Mouse (Mus musculus) stomach, embryonic 15.5 days (tissue): ENCODE data around the gene Cacna1d. TPM values are rescaled to one million over a fixed set of nuclear protein-coding genes. Genes with fewer than 3 reads are reported as not detected.

Source experiments
- ATAC-seq: fragments of 200-750 bp; cut with Nextera tagmentation; 2 replicates; pipeline ENCODE4 v1.8.0; 2017; ENCODE audit warnings: low read depth, moderate number of reproducible peaks, moderate TSS enrichment; ENCODE audit not compliant: insufficient read depth, low FRiP score
- H3K27ac ChIP-seq: fragments of 300-500 bp; sonication (generic); 2 replicates; pipeline ENCODE4 v1.5.1; 2015; ENCODE audit warnings: mild to moderate bottlenecking, inconsistent platforms
- H3K27me3 ChIP-seq: fragments of 300-500 bp; sonication (generic); replicated peaks from 2 replicates; pipeline ENCODE4 v1.6.1; 2015; ENCODE audit warnings: inconsistent platforms
- H3K36me3 ChIP-seq: fragments of 300-500 bp; sonication (generic); 2 replicates; pipeline ENCODE4 v1.6.1; 2015; ENCODE audit warnings: inconsistent platforms
- H3K4me1 ChIP-seq: fragments of 300-500 bp; sonication (generic); 2 replicates; pipeline ENCODE4 v1.6.1; 2015; ENCODE audit warnings: inconsistent platforms
- H3K4me2 ChIP-seq: fragments of 300-500 bp; sonication (generic); 2 replicates; pipeline ENCODE4 v1.6.1; 2015; ENCODE audit warnings: mild to moderate bottlenecking, inconsistent platforms
- H3K4me3 ChIP-seq: fragments of 300-500 bp; sonication (generic); replicated peaks from 2 replicates; pipeline ENCODE4 v1.5.1; 2015; ENCODE audit warnings: inconsistent platforms
- H3K9ac ChIP-seq: fragments of 300-500 bp; sonication (generic); 2 replicates; pipeline ENCODE4 v1.6.1; 2015; ENCODE audit warnings: inconsistent platforms
- H3K9me3 ChIP-seq: fragments of 300-500 bp; sonication (generic); 2 replicates; pipeline ENCODE4 v1.6.1; 2016; ENCODE audit warnings: inconsistent platforms
- WGBS: fragments of 180-500 bp; shearing (Covaris S2); methylation state at CpG from one replicate; pipeline ENCODE4 v1.1.7; 2015; 5-methylcytosine and 5-hydroxymethylcytosine counted together
- polyA plus RNA-seq: library from polyadenylated mRNA; unstranded; fragments of >200 nt; fragmentation: Nextera tagmentation; extraction: Ambion mirVana; gene quantifications from 2 replicates; pipeline ENCODE4 v1.2.1, GENCODE M21; 2015

Cacna1d gene
- polyA plus RNA-seq, 1 experiment from 2014 or later = 6.1 TPM

DNA sequence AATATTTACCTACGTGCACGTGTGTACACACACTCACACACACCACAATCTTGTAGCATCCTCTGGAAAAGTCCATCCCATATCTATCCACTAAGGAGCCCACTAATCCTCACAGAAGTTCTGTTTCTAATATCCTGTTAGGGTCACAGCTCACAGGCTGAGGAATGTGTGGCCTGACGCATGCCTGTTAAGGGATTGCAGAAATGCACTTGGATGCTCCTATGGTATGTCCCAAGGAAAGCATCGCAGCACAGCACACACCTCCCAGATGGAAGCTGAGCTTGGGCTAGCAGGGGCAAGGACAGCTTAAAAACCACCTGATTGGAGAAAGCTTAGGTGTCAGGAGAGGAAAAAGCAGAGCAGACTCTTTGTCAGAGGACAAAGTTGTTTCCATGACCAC lies 271.4 kb downstream of the Cacna1d start:
- ATAC-seq = no peak
- H3K4me3 ChIP-seq = no peak overlapping the region
- H3K9me3 ChIP-seq = no peaks in the 10 kb centered on the region
- H3K27me3 ChIP-seq = no peaks in the 10 kb centered on the region
- 76% methylated on average over 4 of the region's 4 CpGs for WGBS
- H3K9ac ChIP-seq = no peak overlapping the region
- no peaks in the 10 kb centered on the region for H3K36me3 ChIP-seq
- H3K4me2 ChIP-seq = no peak overlapping the region
- no peak overlapping the region for H3K27ac ChIP-seq
- no peaks in the 10 kb centered on the region for H3K4me1 ChIP-seq

DNA sequence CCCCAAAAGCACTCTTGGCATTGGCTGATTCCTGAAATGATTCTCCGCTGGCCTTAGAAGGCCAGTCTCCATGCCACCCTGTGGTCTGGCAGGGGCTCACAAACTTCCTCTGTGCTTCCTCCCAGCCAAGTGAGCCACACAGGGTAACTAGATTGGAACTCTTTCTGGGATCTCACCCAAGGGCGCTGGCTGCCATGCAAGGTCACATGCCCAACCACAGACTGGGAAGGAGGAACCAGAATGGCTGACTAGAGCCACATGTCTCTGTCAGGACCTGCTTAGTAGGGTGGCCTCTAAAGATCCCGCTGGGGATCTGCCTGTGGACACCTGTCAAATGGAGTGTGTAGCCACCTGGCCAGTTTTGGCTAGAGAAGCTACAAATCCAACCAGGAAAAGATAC lies 273.1 kb downstream of the Cacna1d start:
- 87% methylated on average over 3 of the region's 3 CpGs for whole genome bisulfite sequencing
- no peak for ATAC-seq

DNA sequence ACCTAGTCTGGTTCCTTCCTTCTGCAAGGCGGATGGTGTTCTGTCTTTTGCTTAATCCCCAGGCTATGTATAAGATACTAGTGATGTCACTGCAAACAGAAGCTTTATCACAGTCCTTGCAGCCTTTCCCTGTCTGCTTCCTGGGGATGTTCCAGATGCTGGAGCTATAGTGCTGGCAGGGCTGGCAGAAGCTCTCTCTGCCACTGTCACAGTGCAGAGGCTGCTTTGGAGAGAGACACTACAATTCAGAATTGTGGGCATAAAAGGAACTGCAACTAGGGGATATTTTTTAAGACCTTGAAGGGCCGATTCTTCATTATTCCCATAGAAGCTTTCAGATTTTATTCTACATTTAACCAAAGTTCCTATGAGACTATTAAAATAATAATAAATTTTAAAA lies 274.1 kb downstream of the Cacna1d start:
- no peak overlapping the region for H3K4me2 ChIP-seq
- 84% methylated on average over 2 of the region's 2 CpGs for WGBS
- no peaks in the 10 kb centered on the region for H3K36me3 ChIP-seq
- H3K9ac ChIP-seq = no peak overlapping the region
- no peaks in the 10 kb centered on the region for H3K4me1 ChIP-seq
- H3K4me3 ChIP-seq = no peak overlapping the region
- no peaks in the 10 kb centered on the region for H3K27me3 ChIP-seq
- ATAC-seq = no peak
- no peak overlapping the region for H3K27ac ChIP-seq
- H3K9me3 ChIP-seq = no peaks in the 10 kb centered on the region

More for the DNA sequence above, 273.1 kb downstream of the Cacna1d start:
- Histone ChIP-seq H3K36me3 (no peaks in the 10 kb centered on the region), H3K27me3 (no peaks in the 10 kb centered on the region), H3K9ac (no peak overlapping the region), H3K4me2 (no peak overlapping the region), H3K4me3 (no peak overlapping the region), H3K4me1 (no peaks in the 10 kb centered on the region), H3K27ac (no peak overlapping the region), H3K9me3 (no peaks in the 10 kb centered on the region)

DNA sequence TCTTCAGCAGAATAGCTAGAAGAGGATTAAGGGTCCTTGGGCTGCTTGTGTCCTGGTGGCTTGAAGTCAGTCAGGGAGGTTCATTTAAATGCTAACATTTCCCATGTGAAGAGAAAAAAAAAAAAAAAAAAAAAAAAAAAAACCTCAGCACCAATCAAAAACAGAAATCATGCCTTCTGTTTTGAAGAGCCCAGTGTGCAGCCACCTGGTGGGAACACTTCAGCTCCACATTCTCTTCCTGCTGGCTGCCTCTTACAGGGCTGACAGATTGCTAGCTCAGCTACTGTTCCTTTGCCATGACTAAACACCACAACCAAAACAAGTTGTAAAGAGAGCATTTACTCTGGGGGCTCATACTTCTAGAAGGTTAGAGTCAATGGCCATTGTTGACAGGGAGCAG lies 283.1 kb downstream of the Cacna1d start:
- H3K27ac ChIP-seq = no peak overlapping the region
- H3K9ac ChIP-seq = no peak overlapping the region

DNA sequence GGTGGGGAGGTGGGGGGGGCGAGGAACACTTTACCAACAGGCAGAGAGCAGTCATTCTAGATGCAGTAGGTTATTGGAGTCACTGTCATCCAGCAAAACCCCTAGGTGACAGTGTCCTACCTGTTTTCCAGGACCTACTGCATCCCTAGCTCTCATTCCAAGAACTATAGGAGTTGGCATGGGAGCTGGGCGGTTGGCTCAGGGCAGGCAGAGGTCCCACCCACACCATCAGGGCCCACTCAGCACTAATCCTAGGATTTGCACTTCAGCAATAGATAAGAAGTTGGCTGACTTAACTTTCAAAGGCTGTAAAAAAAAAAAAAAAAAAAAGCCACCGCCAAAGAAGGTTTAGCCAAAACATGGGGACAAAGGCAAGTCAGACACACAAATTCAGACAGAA lies 285.4 kb downstream of the Cacna1d start:
- H3K27ac ChIP-seq = no peak overlapping the region
- no peaks in the 10 kb centered on the region for H3K9me3 ChIP-seq
- H3K36me3 ChIP-seq = no peaks in the 10 kb centered on the region
- H3K4me1 ChIP-seq = no peaks in the 10 kb centered on the region
- H3K4me3 ChIP-seq = no peak overlapping the region
- no peak overlapping the region for H3K9ac ChIP-seq
- 54% methylated on average over 3 of the region's 3 CpGs for WGBS
- H3K27me3 ChIP-seq = no peaks in the 10 kb centered on the region
- ATAC-seq = no peak
- no peak overlapping the region for H3K4me2 ChIP-seq

More for the DNA sequence above, 283.1 kb downstream of the Cacna1d start:
- Histone ChIP-seq H3K9me3 (no peaks in the 10 kb centered on the region), H3K27me3 (no peaks in the 10 kb centered on the region), H3K4me3 (no peak overlapping the region), H3K36me3 (no peaks in the 10 kb centered on the region), H3K4me2 (no peak overlapping the region), H3K4me1 (no peaks in the 10 kb centered on the region)
- no peak for ATAC-seq

DNA sequence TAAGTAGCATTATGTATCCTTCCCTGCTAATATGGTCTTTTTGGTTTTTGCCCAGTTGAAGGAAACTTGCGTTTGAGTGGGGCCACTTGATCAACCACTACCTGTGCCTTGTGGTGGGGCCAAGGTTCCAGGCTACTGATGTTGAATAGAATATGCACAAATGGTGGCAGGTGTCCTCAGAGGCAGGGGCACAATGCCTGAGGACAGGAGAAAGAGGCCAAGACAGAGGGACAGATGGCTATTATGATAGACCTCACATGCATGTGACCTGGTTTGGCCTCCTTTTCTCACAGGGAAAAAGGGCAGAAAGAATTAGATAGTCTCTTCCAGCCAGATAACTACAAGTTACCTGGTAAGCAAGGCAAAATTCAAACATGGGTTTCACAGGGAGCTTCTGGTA lies 286.7 kb downstream of the Cacna1d start:
- Histone ChIP-seq H3K27me3 (no peaks in the 10 kb centered on the region), H3K27ac (no peak overlapping the region), H3K9me3 (no peaks in the 10 kb centered on the region), H3K4me1 (no peaks in the 10 kb centered on the region), H3K4me3 (no peak overlapping the region), H3K36me3 (no peaks in the 10 kb centered on the region), H3K4me2 (no peak overlapping the region), H3K9ac (no peak overlapping the region)
- ATAC-seq = no peak
- 89% methylated on average over 1 of the region's 1 CpGs for WGBS

DNA sequence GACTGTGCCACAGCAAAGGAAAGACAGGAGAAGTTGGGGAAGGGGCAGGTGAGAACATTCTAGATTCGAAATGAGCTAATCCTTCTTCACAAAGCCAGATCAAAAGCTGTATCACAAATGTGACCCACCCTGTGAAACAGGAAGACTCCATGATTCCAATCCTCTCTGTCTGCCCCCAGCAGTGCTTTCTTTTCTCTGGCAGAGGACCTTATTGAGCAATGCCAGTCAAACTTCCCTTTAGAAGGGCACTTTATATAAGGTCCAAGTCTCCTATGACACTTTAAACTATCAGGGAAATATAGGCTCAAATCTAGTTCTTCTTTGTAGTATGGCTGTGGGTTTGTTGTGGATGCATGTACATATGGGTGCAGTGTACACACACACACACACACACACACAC lies 290.9 kb downstream of the Cacna1d start:
- no peak for ATAC-seq

DNA sequence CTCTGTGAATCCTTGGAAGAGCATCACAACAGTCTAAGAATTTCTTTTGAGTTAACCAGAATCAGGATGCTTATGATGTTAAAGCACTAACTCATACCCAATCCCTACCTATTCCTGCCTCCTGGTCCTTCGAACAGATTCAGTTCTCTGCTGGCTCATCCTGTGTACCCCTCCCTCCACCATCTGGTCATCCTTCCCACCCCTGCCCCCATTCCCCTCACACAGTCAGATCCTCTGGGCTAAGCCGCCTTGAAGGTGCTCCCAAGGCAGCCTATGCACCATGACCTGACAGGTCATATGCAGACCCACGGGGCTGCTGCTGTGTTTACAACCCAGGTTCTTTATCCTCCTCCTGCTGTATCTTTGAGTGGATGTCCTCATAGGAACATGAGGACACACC lies 292.4 kb downstream of the Cacna1d start:
- no peaks in the 10 kb centered on the region for H3K4me1 ChIP-seq
- 72% methylated on average over 3 of the region's 3 CpGs for WGBS

More for the DNA sequence above, 290.9 kb downstream of the Cacna1d start:
- no peak overlapping the region for H3K4me2 ChIP-seq
- H3K9me3 ChIP-seq = no peaks in the 10 kb centered on the region
- no peak overlapping the region for H3K4me3 ChIP-seq
- H3K36me3 ChIP-seq = no peaks in the 10 kb centered on the region
- WGBS = 88% methylated on average over 1 of the region's 1 CpGs
- no peak overlapping the region for H3K9ac ChIP-seq
- H3K27me3 ChIP-seq = no peaks in the 10 kb centered on the region
- no peak overlapping the region for H3K27ac ChIP-seq
- H3K4me1 ChIP-seq = no peaks in the 10 kb centered on the region

DNA sequence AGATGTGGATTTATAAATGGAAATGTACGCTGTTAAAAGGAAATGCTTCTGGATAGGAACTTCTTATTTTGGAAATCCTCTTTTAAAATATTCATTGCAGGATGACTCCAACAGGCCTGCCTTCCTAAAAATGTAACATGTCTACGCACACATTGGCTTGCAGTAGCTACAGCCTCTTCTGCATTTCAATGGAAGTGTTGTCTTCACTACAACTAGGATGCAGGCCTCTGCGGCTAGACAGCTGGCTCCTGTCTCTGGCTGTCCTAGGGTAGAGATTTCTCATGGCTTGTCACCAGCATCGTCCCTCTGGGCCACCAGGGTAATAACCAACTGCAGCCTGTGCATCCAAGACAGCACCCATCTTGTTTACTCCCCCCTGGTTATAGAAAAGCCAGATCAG lies 293.1 kb downstream of the Cacna1d start:
- no peak overlapping the region for H3K4me3 ChIP-seq
- ATAC-seq = no peak

More for the DNA sequence above, 292.4 kb downstream of the Cacna1d start:
- Histone ChIP-seq H3K9me3 (no peaks in the 10 kb centered on the region), H3K27ac (no peak overlapping the region), H3K9ac (no peak overlapping the region), H3K4me2 (no peak overlapping the region), H3K36me3 (no peaks in the 10 kb centered on the region), H3K4me3 (no peak overlapping the region), H3K27me3 (no peaks in the 10 kb centered on the region)
- ATAC-seq = no peak

DNA sequence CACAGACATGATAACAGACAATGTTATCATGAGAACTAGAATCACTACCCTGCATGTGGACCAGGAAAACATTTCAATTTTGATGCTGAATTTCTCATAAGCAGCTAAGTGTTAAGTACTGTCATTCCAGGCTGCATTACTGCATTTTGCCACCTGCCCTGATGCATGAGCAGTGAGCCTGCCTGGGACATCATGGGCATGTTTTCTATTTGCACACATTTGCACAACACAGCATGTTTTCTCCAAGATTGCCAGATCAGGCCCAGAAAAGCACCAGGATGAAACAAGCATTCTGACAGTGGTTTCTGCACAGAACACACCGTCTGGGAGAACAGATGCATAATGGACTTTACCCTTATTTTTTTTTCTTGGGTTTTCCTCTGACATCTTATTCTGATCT lies 294.3 kb downstream of the Cacna1d start:
- Histone ChIP-seq H3K4me2 (no peak overlapping the region), H3K27me3 (no peaks in the 10 kb centered on the region), H3K9ac (no peak overlapping the region), H3K27ac (no peak overlapping the region), H3K4me1 (no peaks in the 10 kb centered on the region), H3K4me3 (no peak overlapping the region), H3K9me3 (no peaks in the 10 kb centered on the region), H3K36me3 (no peaks in the 10 kb centered on the region)
- 72% methylated on average over 1 of the region's 1 CpGs for WGBS
- ATAC-seq = no peak

More for the DNA sequence above, 293.1 kb downstream of the Cacna1d start:
- Histone ChIP-seq H3K9ac (no peak overlapping the region), H3K4me2 (no peak overlapping the region), H3K9me3 (no peaks in the 10 kb centered on the region), H3K36me3 (no peaks in the 10 kb centered on the region), H3K27me3 (no peaks in the 10 kb centered on the region), H3K27ac (no peak overlapping the region), H3K4me1 (no peaks in the 10 kb centered on the region)
- WGBS = 78% methylated on average over 4 of the region's 4 CpGs

DNA sequence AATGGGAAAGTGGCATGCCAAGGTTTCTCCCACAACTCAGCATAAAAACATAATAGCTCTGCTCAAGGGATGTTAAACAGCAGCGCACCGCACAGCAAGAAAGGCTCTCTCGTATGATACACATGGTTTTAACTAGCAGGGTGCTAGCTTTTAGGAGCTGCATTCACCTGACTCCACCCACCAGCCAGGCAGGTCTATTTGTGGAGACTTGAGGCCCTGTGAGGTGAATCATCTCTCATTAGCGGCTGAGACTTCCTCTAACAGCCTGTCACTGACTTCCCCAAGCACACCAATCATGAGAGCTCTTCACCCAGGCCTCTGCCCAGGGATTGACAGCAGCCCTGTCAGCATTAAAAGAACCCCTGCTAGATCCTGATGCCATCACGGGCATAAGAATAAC lies 295.0 kb downstream of the Cacna1d start:
- 55% methylated on average over 5 of the region's 5 CpGs for WGBS
- Histone ChIP-seq H3K9ac (no peak overlapping the region), H3K27me3 (no peaks in the 10 kb centered on the region)

DNA sequence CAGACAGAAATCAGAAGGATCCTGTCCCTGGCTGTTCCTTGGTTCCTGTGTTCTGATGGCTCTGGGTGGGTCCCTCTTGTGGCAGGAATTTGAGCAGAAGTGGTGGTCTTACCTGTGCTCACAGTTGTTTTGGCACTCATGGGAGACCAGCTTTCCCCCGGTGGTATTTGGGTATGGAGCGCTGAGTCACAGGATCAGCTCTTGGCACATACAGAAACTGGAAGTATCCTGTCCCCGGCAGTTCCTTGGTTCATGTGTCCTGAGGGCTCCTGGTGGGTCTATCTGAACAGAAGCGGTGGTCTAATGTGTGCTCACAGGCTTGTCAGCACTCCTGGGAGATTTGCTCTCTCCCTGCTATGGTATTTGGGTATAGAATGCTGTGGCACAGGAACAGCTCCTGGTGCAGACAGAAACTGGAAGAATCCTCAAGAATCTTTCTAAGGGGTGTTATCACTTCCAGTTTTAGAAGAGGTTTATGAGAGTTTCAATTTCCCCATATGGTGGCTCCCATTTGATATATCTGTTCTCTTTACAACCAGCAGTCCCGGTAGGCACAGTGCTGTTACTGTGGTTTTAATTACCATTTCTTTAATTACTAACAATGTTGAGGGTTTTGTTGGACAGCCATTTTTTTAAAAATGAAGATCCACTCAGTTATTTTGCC lies 300.8 kb downstream of the Cacna1d start:
- Histone ChIP-seq H3K9ac (no peak overlapping the region), H3K27me3 (no peaks in the 10 kb centered on the region), H3K27ac (no peak overlapping the region), H3K4me2 (no peak overlapping the region), H3K4me3 (no peak overlapping the region), H3K9me3 (no peaks in the 10 kb centered on the region), H3K4me1 (no peaks in the 10 kb centered on the region), H3K36me3 (no peaks in the 10 kb centered on the region)
- WGBS = 83% methylated on average over 5 of the region's 5 CpGs
- no peak for ATAC-seq

More for the DNA sequence above, 295.0 kb downstream of the Cacna1d start:
- ATAC-seq = no peak
- Histone ChIP-seq H3K27ac (no peak overlapping the region), H3K4me3 (no peak overlapping the region), H3K4me2 (no peak overlapping the region), H3K9me3 (no peaks in the 10 kb centered on the region), H3K36me3 (no peaks in the 10 kb centered on the region), H3K4me1 (no peaks in the 10 kb centered on the region)
